ENCODE assay signal across 11 mouse cellular contexts in the genomic region with DNA sequence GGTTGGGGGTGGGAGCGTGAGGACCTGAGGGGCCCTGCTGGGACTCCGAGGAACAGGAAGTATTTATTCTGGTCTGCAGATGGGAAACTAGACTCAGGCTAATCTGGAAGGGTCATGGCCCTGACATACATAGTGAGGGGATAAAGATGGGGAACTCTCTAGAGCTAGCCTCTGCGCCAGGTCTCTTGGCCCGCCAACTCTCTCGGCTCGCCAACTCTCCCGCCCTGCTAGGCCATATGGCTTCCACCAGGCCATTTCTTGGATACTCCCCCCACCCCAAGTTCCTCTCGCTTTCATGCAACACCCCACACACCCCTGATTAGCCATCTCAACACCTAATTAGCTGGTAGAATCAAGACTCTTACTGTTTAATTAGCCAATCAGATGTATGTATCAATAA.
"Had no signal": no experiment of that assay in that cellular context is flagged by ENCODE, and none has a peak within 500 bp of the region (broad histone marks: within the 10 kb centered on the region; RNA-seq: fewer than 3 reads in every experiment).

No protein-coding gene starts in this region.

- DNase-seq: right cerebral cortex, adult 18-20 months; right cerebral cortex, postnatal 14 days; right cerebral cortex, postnatal 25 days; right cerebral cortex, postnatal 4 days; spleen, adult 18-20 months; thymus, adult 18-20 months; thymus, adult 2 months had no signal

- H3K27ac ChIP-seq: neural tube, embryonic 13.5 days; neural tube, embryonic 15.5 days; stomach, embryonic 15.5 days; stomach, postnatal 0 days had no signal

- H3K9me3 ChIP-seq: neural tube, embryonic 13.5 days; neural tube, embryonic 15.5 days; stomach, embryonic 15.5 days had no signal

- H3K36me3 ChIP-seq: neural tube, embryonic 13.5 days; neural tube, embryonic 15.5 days; stomach, embryonic 15.5 days had no signal

- H3K9ac ChIP-seq: neural tube, embryonic 13.5 days; neural tube, embryonic 15.5 days; stomach, embryonic 15.5 days had no signal

- H3K4me2 ChIP-seq: neural tube, embryonic 13.5 days; neural tube, embryonic 15.5 days; stomach, embryonic 15.5 days had no signal

- H3K27me3 ChIP-seq: neural tube, embryonic 13.5 days; neural tube, embryonic 15.5 days; stomach, embryonic 15.5 days had no signal

- H3K4me3 ChIP-seq: neural tube, embryonic 13.5 days; neural tube, embryonic 15.5 days; stomach, embryonic 15.5 days had no signal
